Mouse (Mus musculus): ENCODE measurements at regions not wholly inside any gene's neighbourhood (a gene's known extent, or its start where the extent isn't known, plus 50 kb on each side); places are given as distances from the start of the nearest gene placed in this dataset.

DNA sequence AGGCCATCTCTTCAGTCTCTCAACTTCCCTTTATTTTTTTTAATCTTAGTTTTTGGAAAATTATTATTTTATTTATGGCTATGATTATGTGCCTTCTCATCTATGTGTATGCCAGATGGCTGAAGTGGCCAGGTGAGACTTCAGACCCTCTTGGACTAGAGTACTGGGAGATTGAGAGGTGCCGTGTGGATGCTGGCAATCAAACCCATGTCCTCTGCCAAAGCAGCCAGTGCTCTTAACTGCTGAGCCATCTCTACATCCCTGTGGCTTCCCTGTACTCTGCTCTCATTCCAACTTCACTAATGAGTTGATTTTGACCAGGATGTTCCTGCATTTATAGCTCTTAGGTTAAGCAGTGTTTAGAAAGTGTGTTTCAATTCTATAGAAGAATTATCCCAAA, 393.4 kb downstream of the Dcdc2c start:
- Histone ChIP-seq H3K9me3 (ENCODE audit: control insufficient read depth, low read depth, low read length) (no peaks in the 10 kb centered on the region), H3K27ac (ENCODE audit: low read length) (no peak overlapping the region), H3K36me3 (ENCODE audit: control insufficient read depth, insufficient read depth, low read length) (no peaks in the 10 kb centered on the region), H3K9ac (replicated peaks; ENCODE audit: low read depth, low read length) (no peak overlapping the region), H3K4me3 (ENCODE audit: low read depth, low read length) (no peak overlapping the region), H3K27me3 (ENCODE audit: control insufficient read depth, insufficient read depth, low read length) (no peaks in the 10 kb centered on the region), H3K4me2 (replicated peaks; ENCODE audit: low read depth, low read length) (no peak overlapping the region), H3K4me1 (ENCODE audit: control insufficient read depth, insufficient read depth, low read length) (no peaks in the 10 kb centered on the region)
- no peak for ATAC-seq (ENCODE audit: insufficient number of reproducible peaks, insufficient read depth, low FRiP score, low read depth)
- 94% methylated on average over 1 of the region's 1 CpGs for WGBS

DNA sequence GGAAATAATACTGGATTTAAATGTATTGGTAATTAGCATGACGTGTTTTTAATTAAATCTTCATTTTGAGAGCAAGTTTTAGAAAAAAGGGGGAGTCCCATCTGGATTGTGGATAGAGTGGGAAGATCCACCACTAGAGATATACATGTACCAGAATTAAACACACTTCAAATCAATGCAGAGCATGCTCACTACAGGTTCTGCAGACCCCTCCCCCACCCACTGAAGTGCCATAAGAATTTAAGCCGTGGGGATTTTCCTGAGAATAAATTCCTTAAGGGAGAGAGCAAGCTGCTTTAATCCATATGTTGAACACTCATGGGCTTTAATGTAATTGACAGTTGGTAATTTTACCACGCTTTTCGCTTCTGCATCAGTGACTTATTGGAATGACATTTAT, 401.4 kb downstream of the Dcdc2c start:
- Histone ChIP-seq H3K9ac (replicated peaks; ENCODE audit: low read depth, low read length) (no peak overlapping the region), H3K9me3 (ENCODE audit: control insufficient read depth, low read depth, low read length) (no peaks in the 10 kb centered on the region), H3K27me3 (ENCODE audit: control insufficient read depth, insufficient read depth, low read length) (no peaks in the 10 kb centered on the region), H3K27ac (ENCODE audit: low read length) (no peak overlapping the region), H3K4me1 (ENCODE audit: control insufficient read depth, insufficient read depth, low read length) (no peaks in the 10 kb centered on the region), H3K4me3 (ENCODE audit: low read depth, low read length) (no peak overlapping the region), H3K4me2 (replicated peaks; ENCODE audit: low read depth, low read length) (no peak overlapping the region), H3K36me3 (ENCODE audit: control insufficient read depth, insufficient read depth, low read length) (no peaks in the 10 kb centered on the region)
- WGBS, result 68% methylated on average over 4 of the region's 4 CpGs
- ATAC-seq (ENCODE audit: insufficient number of reproducible peaks, insufficient read depth, low FRiP score, low read depth), result no peak

GRCm38 (mm10) chr12:28135810-28136592, 416.2 kb downstream of the Dcdc2c start:
- Histone ChIP-seq H3K27me3 (ENCODE audit: control insufficient read depth, insufficient read depth, low read length) (no peaks in the 10 kb centered on the region), H3K4me1 (ENCODE audit: control insufficient read depth, insufficient read depth, low read length) (no peaks in the 10 kb centered on the region), H3K27ac (ENCODE audit: low read length) (no peak overlapping the region), H3K9ac (replicated peaks; ENCODE audit: low read depth, low read length) (no peak overlapping the region), H3K9me3 (ENCODE audit: control insufficient read depth, low read depth, low read length) (no peaks in the 10 kb centered on the region), H3K4me2 (replicated peaks; ENCODE audit: low read depth, low read length) (no peak overlapping the region), H3K36me3 (ENCODE audit: control insufficient read depth, insufficient read depth, low read length) (no peaks in the 10 kb centered on the region), H3K4me3 (ENCODE audit: low read depth, low read length) (no peak overlapping the region)
- ATAC-seq (ENCODE audit: insufficient number of reproducible peaks, insufficient read depth, low FRiP score, low read depth), result no peak
- WGBS, result 76% methylated on average over 4 of the region's 4 CpGs

GRCm38 (mm10) chr12:28122766-28123165, 429.4 kb downstream of the Dcdc2c start:
- Histone ChIP-seq H3K9me3 (ENCODE audit: control insufficient read depth, low read depth, low read length) (no peaks in the 10 kb centered on the region), H3K27me3 (ENCODE audit: control insufficient read depth, insufficient read depth, low read length) (no peaks in the 10 kb centered on the region), H3K4me2 (replicated peaks; ENCODE audit: low read depth, low read length) (no peak overlapping the region), H3K4me3 (ENCODE audit: low read depth, low read length) (no peak overlapping the region), H3K27ac (ENCODE audit: low read length) (no peak overlapping the region), H3K9ac (replicated peaks; ENCODE audit: low read depth, low read length) (no peak overlapping the region), H3K4me1 (ENCODE audit: control insufficient read depth, insufficient read depth, low read length) (no peaks in the 10 kb centered on the region), H3K36me3 (ENCODE audit: control insufficient read depth, insufficient read depth, low read length) (no peaks in the 10 kb centered on the region)
- 33% methylated on average over 9 of the region's 9 CpGs for WGBS
- no peak for ATAC-seq (ENCODE audit: insufficient number of reproducible peaks, insufficient read depth, low FRiP score, low read depth)

- H3K9me3 ChIP-seq (ENCODE audit: control insufficient read depth, low read depth, low read length), result no peaks in the 10 kb centered on the region
- H3K27ac ChIP-seq (ENCODE audit: low read length), result no peak overlapping the region
- no peak overlapping the region for H3K4me2 ChIP-seq (replicated peaks; ENCODE audit: low read depth, low read length)
- WGBS, result 28% methylated on average over 3 of the region's 3 CpGs
- no peak overlapping the region for H3K9ac ChIP-seq (replicated peaks; ENCODE audit: low read depth, low read length)
- ATAC-seq (ENCODE audit: insufficient number of reproducible peaks, insufficient read depth, low FRiP score, low read depth), result no peak; the same call in 1 of the 2 replicates
- H3K4me1 ChIP-seq (ENCODE audit: control insufficient read depth, insufficient read depth, low read length), result no peaks in the 10 kb centered on the region
- no peaks in the 10 kb centered on the region for H3K36me3 ChIP-seq (ENCODE audit: control insufficient read depth, insufficient read depth, low read length)
- H3K27me3 ChIP-seq (ENCODE audit: control insufficient read depth, insufficient read depth, low read length), result no peaks in the 10 kb centered on the region
- H3K4me3 ChIP-seq (ENCODE audit: low read depth, low read length), result no peak overlapping the region
Observed at GRCm38 (mm10) chr12:28120106-28120505, 432.1 kb downstream of the Dcdc2c start.

DNA sequence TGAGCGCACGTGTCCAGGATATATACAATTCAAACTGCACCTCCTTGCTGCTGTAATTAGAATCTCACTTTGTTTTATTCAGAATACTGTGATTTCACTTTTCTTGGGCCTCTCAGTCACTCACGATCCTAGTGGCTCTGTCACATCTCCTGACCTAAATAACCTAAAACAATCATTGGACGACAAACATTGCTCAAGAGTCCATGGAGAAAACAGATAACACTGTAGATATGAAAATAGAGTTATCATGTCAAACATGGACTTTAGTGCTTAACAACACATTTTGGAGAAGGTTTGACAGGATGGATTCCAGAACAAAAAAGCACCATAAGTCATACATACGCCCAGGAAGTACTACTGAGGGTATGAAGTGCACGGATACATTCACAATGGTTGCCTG, 461.5 kb downstream of the Dcdc2c start:
- no peak overlapping the region for H3K27ac ChIP-seq (ENCODE audit: low read length)
- no peaks in the 10 kb centered on the region for H3K27me3 ChIP-seq (ENCODE audit: control insufficient read depth, insufficient read depth, low read length)
- H3K4me1 ChIP-seq (ENCODE audit: control insufficient read depth, insufficient read depth, low read length), result no peaks in the 10 kb centered on the region
- 77% methylated on average over 6 of the region's 6 CpGs for WGBS
- H3K9ac ChIP-seq (replicated peaks; ENCODE audit: low read depth, low read length), result no peak overlapping the region
- no peak overlapping the region for H3K4me3 ChIP-seq (ENCODE audit: low read depth, low read length)
- no peak overlapping the region for H3K4me2 ChIP-seq (replicated peaks; ENCODE audit: low read depth, low read length)
- ATAC-seq (ENCODE audit: insufficient number of reproducible peaks, insufficient read depth, low FRiP score, low read depth), result no peak
- no peaks in the 10 kb centered on the region for H3K36me3 ChIP-seq (ENCODE audit: control insufficient read depth, insufficient read depth, low read length)
- no peaks in the 10 kb centered on the region for H3K9me3 ChIP-seq (ENCODE audit: control insufficient read depth, low read depth, low read length)

GRCm38 (mm10) chr12:28085460-28085859, 466.7 kb downstream of the Dcdc2c start:
- no peak overlapping the region for H3K27ac ChIP-seq (ENCODE audit: low read length)
- no peak for ATAC-seq (ENCODE audit: insufficient number of reproducible peaks, insufficient read depth, low FRiP score, low read depth)
- no peaks in the 10 kb centered on the region for H3K27me3 ChIP-seq (ENCODE audit: control insufficient read depth, insufficient read depth, low read length)
- no peak overlapping the region for H3K4me2 ChIP-seq (replicated peaks; ENCODE audit: low read depth, low read length)
- 83% methylated on average over 4 of the region's 4 CpGs for WGBS
- H3K4me1 ChIP-seq (ENCODE audit: control insufficient read depth, insufficient read depth, low read length), result no peaks in the 10 kb centered on the region
- no peak overlapping the region for H3K4me3 ChIP-seq (ENCODE audit: low read depth, low read length)
- H3K9me3 ChIP-seq (ENCODE audit: control insufficient read depth, low read depth, low read length), result no peaks in the 10 kb centered on the region
- H3K36me3 ChIP-seq (ENCODE audit: control insufficient read depth, insufficient read depth, low read length), result no peaks in the 10 kb centered on the region
- no peak overlapping the region for H3K9ac ChIP-seq (replicated peaks; ENCODE audit: low read depth, low read length)

GRCm38 (mm10) chr12:28076606-28077005, 475.6 kb downstream of the Dcdc2c start:
- Histone ChIP-seq H3K4me2 (replicated peaks; ENCODE audit: low read depth, low read length) (no peak overlapping the region), H3K27ac (ENCODE audit: low read length) (no peak overlapping the region), H3K36me3 (ENCODE audit: control insufficient read depth, insufficient read depth, low read length) (no peaks in the 10 kb centered on the region), H3K4me3 (ENCODE audit: low read depth, low read length) (no peak overlapping the region), H3K4me1 (ENCODE audit: control insufficient read depth, insufficient read depth, low read length) (no peaks in the 10 kb centered on the region), H3K9ac (replicated peaks; ENCODE audit: low read depth, low read length) (no peak overlapping the region), H3K27me3 (ENCODE audit: control insufficient read depth, insufficient read depth, low read length) (no peaks in the 10 kb centered on the region), H3K9me3 (ENCODE audit: control insufficient read depth, low read depth, low read length) (no peaks in the 10 kb centered on the region)
- 81% methylated on average over 3 of the region's 3 CpGs for WGBS
- ATAC-seq (ENCODE audit: insufficient number of reproducible peaks, insufficient read depth, low FRiP score, low read depth), result no peak

DNA sequence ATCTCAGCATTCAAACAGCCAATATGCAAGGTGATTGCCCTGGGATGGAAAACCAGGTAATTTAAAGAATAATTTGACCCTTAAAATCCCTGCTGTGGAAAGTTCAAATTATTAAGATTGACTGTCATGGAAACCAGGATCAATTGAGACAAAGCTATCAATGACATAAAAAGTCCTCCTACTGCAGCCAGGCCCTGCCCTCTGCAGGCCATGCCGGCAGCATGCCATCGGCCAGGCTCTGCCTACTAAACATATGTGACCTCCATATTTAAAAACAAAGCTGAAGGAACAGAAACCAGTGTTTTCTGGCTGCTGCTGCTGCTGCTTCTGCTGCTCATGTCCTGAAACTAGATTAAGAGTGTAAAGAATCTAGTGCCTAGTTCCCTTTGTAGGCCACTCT, 483.6 kb downstream of the Dcdc2c start:
- Histone ChIP-seq H3K4me2 (replicated peaks; ENCODE audit: low read depth, low read length) (no peak overlapping the region), H3K9me3 (ENCODE audit: control insufficient read depth, low read depth, low read length) (no peaks in the 10 kb centered on the region), H3K9ac (replicated peaks; ENCODE audit: low read depth, low read length) (no peak overlapping the region), H3K4me1 (ENCODE audit: control insufficient read depth, insufficient read depth, low read length) (no peaks in the 10 kb centered on the region), H3K27me3 (ENCODE audit: control insufficient read depth, insufficient read depth, low read length) (no peaks in the 10 kb centered on the region), H3K4me3 (ENCODE audit: low read depth, low read length) (no peak overlapping the region), H3K36me3 (ENCODE audit: control insufficient read depth, insufficient read depth, low read length) (no peaks in the 10 kb centered on the region), H3K27ac (ENCODE audit: low read length) (no peak overlapping the region)
- 61% methylated on average over 2 of the region's 2 CpGs for WGBS
- no peak for ATAC-seq (ENCODE audit: insufficient number of reproducible peaks, insufficient read depth, low FRiP score, low read depth)
